Mouse (Mus musculus): Measurements from ENCODE around the gene Tanc2.

The Tanc2 gene

DNA sequence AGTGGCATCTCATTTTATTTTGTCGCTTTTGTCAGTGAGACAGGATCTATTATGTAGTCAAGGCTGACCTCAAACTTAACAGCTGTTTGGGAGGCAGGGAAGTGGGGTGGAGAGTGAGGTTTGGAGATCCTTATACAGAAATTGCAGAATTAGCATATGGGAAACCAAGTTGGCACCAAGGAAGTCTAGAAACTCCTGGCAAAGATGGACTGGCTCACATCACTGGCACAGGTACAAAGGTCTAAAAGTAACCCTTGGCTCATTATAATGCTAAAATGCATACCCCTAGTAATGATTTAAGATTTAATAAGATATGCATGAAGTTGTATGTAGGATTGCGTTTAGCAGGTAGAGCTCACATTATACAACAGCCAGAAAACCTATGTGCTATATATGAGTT, 58.2 kb downstream of the Tanc2 start:
- no peak for DNase-seq (ENCODE audit: low spot score)

- no peak for DNase-seq (ENCODE audit: low spot score)
These were observed 64.8 kb downstream of the Tanc2 start for GRCm38 (mm10) chr11:105654616-105655015.

DNA sequence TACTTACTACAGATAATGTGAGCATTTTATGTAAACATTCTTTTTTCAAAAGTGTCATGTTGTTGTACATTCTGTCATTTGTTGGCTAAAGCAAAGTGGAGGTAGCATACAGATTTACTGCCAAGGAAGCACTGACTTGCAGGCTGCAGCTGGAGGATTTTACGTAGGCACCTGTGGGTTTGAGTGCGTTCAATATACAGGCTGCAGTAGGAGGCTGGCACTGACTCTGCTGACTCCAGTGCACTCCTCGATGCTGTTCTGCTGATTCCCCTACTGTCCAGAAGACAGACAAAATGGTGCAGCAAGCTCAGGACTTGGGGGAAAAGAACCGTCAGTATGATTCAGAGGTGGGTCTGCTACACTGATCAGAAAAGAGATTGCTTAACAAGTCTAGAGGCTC, 65.5 kb downstream of the Tanc2 start:
- no peak for DNase-seq (ENCODE audit: low spot score)

DNA sequence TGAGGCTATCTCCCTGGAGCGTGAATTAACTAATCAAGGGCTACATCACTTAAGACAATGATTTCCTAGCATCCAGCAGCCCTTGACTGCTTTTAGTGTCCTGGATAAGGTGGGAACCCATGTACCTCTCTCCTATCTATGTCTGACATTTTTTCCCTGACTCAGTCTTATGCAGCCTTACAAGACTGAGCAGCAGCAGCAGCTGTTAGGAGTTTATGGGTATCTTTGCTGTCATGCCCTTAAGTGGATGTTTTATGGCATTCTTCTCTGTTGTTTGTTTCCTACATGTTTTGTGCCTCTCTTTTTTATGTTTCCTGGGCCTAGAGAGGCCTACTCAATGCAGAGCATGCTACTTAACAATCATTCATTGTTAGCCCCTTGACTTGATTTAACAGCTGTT, 78.1 kb downstream of the Tanc2 start:
- DNase-seq (ENCODE audit: low spot score), result no peak

DNA sequence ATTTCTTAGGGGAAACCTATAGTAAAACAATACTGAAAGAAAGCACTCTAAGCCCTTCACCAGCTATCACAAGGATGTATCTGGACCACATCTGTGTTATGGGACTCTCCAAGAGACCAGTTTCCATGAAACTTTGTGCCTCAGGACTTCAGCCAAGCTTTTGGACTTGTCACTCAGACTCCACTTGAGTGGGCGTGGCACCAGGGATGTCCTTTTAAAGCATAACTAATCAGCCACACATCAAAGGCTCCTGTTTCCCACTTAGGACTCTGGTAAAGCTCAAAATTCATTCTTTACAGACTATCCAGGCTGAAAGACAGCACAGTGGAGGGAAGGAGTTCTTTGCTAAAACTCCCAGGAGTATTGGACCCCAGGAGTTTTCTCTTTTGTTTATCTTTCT, 89.2 kb downstream of the Tanc2 start:
- no peak for DNase-seq (ENCODE audit: low spot score)

DNA sequence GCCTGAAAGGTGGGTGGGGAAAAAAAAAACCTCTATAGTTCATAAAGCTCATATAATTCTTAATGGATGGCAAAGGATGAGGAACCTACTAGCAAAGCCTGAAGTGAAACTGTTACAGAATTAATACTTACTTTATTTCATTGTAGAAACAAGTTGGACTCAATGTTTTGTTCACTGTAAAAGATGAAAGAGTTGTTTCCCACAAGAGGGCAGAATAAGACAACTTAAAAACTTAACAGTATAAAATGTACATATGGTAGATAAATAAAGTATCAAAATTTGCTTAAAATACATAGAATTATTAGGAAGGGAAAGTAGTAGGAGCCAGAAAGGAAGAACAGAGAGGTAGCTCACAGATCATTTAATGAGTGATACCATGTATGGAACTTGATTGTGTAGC, 95.0 kb downstream of the Tanc2 start:
- no peak for DNase-seq (ENCODE audit: low spot score)

DNA sequence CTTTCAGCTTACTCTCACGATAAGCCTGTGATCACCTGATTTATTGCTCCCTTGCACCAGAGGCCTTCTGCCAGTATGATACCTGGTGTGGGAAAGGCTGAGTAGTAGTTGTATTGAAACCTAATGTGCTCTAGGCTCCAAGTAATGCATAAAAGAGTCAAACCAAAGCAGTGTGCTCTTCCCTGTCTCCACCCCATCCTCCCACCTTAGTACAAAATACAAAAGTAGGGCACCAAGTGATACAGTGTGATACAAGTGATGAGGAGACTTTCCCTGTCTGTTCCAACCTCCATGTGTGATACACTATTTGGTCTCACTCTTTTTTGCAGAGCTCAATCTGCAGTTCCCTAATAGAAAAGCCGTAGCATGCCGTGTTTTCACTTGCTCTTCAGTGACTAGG, 110.7 kb downstream of the Tanc2 start:
- no peak for DNase-seq (ENCODE audit: low spot score)

DNA sequence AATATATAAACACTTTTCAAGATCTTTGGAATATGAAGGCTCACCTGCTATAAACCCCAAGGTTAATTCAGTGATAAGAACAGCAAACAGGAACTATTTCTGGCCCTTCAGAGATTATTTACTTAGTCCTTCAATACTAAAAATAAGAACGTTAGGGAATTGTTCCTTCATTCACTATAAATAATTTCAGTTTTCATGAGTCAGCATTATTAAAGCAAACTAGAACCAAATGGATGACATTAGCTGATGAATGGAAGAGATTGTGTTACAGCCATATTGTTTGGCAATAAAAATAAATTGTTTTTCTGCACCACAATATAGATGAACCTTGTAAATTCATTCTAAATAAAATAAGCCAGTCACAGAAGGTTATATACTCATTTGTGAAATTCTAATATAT, 129.9 kb downstream of the Tanc2 start:
- DNase-seq (ENCODE audit: low spot score), result no peak

DNA sequence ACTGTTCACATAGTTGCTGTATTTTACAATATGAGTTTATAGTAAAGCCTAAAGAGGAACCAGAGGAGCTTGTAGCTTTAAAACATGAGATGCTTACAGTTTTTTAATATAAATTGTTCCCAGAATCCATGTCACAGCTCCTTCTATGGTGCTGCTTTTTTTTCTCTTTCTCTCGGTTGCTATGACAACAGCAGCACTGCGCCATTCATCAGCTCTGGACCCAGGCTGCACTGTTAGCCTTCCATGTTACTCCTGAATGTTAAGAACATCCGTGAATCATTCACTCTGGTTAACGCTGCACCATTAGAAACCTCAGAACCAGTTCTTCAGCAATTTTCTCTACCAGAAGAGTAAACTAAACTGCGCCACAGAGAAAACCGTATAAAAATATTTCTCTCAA, 141.8 kb downstream of the Tanc2 start:
- no peak for DNase-seq (ENCODE audit: low spot score)

GRCm38 (mm10) chr11:105731989-105732531, 142.3 kb downstream of the Tanc2 start:
- DNase-seq (ENCODE audit: low spot score), result no peak

DNA sequence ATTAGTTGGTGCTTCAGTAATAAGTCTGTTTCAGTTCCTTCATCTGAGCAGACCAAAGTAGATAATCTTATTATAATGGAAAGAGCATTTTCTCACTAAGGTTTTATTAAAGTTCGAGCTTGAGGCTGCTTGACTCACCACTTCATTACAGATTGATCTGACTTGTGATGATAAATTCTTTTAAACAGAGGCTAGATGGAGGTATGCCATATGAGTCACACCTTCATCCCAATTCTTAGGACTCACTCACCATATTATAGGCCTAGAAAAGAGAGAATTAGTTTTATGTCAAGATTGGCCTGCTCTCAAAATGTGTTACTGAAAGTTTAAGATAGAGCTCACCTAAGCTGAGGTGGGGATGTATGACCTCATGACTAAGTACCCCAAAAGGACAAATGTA, 153.4 kb downstream of the Tanc2 start:
- DNase-seq (ENCODE audit: low spot score), result no peak

DNA sequence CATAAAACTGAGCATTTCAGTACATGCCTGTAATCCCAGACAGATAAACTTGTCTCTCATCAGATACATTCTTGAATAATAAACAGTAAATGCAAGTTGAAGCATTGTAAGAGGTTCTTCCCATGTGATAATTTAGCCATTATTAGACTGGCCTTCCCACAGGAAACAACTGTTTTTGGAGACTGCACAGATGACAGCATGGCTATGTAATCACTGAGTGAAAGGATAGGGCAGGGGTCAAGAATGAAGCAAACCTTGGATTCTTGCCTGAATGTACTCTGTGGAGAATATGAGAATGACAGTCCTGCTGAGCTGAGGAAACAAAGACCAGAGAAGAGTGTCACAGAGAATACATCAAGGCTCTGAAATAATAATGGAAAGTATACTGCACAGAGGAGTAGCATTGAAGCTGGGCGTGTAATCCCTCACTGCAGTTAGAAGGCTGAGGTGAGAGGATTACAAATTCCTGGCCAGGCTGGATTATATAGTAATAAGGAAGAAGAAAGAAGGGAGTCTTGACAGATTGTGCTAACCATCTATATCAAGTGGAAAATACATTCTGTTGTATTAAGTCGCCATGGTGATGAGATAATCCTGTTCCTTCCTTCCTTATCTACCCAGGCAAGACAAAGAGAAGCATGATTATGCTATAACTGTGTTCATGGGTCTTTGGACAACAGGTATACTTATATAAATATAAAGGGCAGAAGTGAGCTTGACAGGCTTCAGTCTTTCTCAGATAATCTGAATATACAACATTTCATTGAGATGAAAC, 159.7 kb downstream of the Tanc2 start:
- peak; percentile 35 for DNase-seq (ENCODE audit: low spot score)

GRCm38 (mm10) chr11:105758561-105759203, 168.9 kb downstream of the Tanc2 start:
- DNase-seq (ENCODE audit: low spot score), result no peak

- no peak for DNase-seq (ENCODE audit: low spot score)
These were observed 169.6 kb downstream of the Tanc2 start for GRCm38 (mm10) chr11:105759413-105759812.

- DNase-seq (ENCODE audit: low spot score), result no peak
These were observed 170.6 kb downstream of the Tanc2 start for GRCm38 (mm10) chr11:105760346-105760745.

- no peak for DNase-seq (ENCODE audit: low spot score)
These were observed 188.0 kb downstream of the Tanc2 start for GRCm38 (mm10) chr11:105777802-105778201.

DNA sequence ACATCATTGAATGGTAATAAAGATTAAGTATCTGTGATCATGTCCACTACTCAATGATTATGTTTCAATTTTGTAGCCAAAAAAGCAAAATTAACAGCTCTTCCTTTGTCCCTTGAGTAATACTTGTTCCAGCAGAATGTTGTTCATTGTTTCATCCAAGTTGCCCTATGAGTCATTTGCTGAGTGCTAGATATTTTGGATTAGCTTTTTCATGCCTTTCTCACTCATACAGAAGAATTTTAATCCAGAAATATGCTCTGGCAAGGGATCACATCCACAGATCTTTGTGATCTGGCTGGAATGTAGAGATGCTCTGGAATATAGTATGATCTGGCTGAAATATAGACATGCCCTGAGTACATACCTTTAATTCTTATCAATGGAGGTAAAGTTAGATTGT, 202.7 kb downstream of the Tanc2 start:
- no peak for DNase-seq (ENCODE audit: low spot score)

GRCm38 (mm10) chr11:105803686-105804085, 213.9 kb downstream of the Tanc2 start:
- DNase-seq (ENCODE audit: low spot score), result no peak

DNA sequence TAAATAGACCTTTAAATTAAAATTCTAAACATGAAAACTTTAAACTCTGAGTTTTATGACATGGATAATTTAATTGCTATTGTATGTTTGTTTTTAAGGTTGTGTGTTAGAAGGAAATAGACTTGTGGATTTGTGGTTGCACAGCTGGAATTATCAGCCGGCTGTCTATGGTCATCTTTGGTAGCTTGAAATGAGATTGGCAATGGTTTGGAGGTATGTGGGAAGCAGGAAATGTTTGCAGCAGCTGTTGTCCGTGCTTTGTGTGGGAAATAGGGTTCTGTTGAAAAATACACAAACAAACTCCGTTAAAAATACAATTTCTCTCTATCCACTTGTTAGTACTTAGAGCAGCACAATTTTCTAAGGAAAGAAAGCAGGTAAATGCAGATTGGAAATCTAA, 215.0 kb downstream of the Tanc2 start:
- DNase-seq (ENCODE audit: low spot score), result no peak

DNA sequence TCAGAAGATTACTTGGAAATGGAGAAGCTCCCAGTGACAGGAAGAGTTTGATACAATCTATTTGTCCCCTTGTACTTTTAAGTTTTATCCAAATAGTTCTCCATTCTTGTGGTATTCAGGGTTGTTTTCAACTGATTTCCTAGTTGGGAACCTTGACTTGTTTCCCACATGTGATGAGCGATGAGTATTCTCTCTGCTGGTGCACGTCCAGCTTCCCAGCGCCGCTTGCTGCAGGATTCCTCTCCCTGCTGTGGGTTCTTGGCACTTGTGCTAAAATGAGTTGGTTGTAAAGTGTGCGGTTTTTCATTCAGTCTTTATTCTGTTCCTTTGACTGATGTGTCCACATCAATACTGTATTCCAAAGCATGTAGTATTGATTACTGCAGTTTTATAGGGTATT, 217.3 kb downstream of the Tanc2 start:
- no peak for DNase-seq (ENCODE audit: low spot score)

- DNase-seq (ENCODE audit: low spot score), result no peak
These were observed 233.5 kb downstream of the Tanc2 start for GRCm38 (mm10) chr11:105823246-105823645.

DNA sequence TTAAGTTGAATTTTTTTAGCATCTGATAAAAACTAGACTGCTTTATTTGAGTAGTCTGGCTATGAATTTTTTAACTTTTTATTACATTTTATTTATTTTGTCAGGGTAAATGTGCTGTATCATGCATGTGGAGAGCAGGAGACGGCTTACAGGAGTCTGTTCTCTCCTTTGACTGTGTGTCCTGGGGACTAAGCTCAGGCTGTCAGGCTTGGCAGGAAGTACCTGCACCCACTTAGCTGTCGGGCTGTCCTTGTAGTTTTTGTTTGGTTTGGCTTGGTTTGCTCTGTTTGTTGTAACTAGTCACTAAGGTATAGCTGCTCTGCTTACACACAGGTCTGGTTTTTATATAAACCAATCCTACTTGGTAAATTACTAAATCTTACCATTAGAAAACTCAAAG, 234.0 kb downstream of the Tanc2 start:
- DNase-seq (ENCODE audit: low spot score), result peak; percentile 6

GRCm38 (mm10) chr11:105828175-105828574, 238.4 kb downstream of the Tanc2 start:
- DNase-seq (ENCODE audit: low spot score), result no peak

DNA sequence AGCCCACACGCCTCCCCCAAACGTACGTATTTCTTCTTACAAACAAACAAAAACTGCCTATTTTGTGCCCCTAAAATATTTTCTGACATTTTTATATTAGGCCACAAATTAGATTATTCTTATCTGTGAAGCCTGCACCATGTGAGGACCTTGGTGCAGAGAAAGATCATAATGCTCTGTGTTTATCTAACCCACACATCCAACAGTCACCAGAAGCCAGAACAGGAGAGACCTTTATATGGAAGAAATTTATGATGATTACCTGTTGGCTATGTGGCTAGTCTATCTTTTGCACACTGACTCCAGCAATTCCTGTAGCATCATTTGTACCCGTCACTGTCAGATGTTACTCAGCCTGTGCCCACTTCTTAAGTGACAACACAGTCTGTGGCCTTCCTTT, 245.4 kb downstream of the Tanc2 start:
- DNase-seq (ENCODE audit: low spot score), result no peak

Data from lung, postnatal 25 days (tissue).